Mouse (Mus musculus) thymus, postnatal 4 days (tissue): ENCODE measurements around the gene Apeh.
"Not testable (repeated sequence)": the region's sequence is repeated elsewhere in the genome, so short reads cannot be mapped to it uniquely, and the experiment has no call there.

ENCODE experiments used
- DNase-seq: peaks from one replicate; pipeline ENCODE4 v3.0.0; 2021

Apeh gene

GRCm38 (mm10) chr9:108094184-108094941 lies at the start of gene Apeh:
Gene Apeh, minus strand, starts transcription at chr9:108094606.
- peak; percentile 98 for DNase-seq

DNA sequence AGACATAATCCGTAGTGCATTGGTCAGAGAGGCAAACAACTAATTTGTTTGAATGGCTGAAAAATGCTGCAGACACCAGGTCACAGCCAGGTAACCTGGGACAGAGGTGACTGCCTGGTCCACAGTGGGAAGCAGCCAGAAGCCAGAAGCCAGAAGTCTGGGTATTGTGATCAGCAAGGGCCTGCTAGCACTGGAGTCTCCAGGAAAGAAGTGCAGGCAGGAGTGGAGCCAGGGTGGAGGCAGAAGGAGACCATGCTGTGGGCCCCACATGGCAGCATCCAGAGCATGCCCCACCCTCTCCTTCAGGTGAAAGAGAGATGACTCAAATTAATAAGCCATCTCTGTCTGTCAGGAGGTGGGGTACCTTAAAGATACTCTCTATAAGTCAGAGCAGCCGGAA lies 49.1 kb upstream of the Apeh start:
- DNase-seq = no peak

GRCm38 (mm10) chr9:108141387-108141786 lies 47.0 kb upstream of the Apeh start:
- no peak for DNase-seq

DNA sequence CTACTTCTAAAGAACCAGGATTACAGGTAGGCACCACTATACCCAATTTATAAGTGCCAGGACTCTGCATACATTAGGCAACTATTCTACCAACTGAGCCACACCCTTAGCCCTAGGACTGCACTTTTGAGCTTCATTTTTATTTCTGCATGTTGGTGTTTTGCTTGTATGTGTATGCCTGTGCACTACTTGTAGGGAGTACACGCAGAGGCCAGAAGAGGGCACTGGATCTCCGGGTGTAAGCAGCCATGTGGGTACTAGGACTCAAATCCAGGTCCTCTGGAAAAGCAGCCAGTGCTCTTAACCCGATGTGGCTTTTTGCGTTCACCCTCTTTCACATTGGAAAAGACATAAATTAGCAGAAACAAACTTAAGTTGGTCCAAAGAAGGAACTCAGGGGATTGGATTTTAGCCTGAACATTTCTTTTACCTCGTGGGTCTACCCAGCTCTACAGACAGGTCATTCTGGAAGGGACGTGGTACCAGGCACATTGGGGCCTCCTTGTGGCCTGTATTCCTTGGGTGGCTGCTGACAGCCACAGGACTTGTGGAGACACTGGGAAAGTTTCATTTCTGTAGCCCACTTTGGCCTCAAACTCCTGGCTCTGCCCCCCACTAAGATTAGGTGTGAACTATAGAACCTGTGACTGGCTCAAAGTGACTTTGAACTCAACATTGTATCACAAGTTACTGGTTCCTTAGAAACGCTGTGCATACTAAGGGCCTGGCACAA lies 45.7 kb upstream of the Apeh start:
- DNase-seq = peak; percentile 57

DNA sequence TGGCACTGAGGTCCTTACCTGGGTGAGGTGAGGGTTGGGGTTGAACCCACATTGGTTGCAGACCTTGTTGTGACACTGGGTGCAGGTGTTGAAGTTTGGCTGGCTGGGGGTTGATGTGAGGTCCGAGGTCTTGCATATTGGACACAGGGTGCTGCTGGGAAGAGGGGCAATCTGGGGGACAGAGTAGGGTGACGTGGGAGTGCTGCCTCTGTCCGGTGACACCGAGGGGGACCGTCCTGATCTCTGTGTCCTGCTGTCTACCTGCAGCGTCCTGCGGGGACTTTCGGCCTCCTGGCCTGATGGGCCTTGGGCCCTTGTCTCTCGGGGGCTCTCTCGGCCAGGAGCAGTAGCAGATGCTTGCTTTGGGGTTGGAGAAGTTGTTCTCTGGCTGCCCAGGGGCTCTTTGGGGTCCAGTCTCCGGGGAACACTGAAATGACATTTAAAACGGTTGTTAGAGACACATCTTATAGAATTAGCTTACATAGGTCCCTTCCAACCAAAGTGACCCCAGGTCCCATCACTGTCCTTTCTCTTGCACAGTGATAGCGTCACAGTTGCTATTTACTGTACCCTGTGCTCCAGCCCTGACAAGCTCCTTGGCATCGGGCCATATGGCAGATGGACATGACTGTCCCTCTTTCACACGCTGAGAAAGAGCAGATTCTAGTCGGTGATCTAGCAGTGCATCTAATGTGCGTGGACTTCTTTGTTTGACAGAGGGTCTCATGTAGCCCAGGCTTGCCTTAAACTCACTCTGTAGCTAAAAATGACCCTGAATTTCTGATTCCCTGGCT lies 45.0 kb upstream of the Apeh start:
- no peak for DNase-seq

DNA sequence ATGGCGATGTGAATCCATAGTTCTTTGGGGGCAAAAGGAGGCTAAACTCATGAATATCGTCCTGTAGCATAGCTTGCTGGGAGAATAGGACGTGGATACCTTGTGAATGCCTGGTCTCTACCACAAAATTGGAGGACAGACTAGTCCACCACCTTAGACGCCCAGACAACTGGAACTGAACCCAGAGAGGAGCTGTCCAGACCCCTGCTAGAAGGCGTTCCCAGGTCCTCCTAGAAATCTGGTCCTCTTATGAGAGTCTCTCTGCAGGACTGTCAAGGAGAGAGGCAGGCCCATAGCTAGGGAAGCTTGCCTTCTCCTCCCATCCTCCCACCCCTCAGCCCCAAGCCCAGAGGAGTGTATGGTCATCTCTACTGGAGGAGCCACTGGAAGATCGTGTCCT lies 43.7 kb upstream of the Apeh start:
- no peak for DNase-seq

DNA sequence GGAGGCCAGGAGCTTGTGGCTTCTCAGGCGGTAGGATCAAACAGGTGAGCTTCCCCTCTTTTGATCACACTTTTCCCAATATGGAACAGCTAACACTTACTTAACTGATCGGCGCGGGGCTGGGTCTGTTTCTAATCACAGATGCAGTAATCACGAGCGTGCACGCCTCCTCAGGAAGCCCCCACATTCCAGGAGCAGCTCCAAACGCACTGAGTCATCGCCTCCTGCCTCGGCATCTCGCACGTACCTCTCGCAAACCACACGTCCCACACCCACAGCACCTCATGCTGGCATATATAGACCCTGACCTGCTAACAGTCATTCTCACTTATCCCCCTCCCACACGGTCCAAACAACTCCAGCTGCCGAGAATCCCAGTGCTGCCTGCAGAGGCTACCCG lies 43.1 kb upstream of the Apeh start:
- no peak for DNase-seq

- no peak for DNase-seq
Measured at GRCm38 (mm10) chr9:108136930-108137462, 42.6 kb upstream of the Apeh start.

GRCm38 (mm10) chr9:108136225-108136624 lies 41.8 kb upstream of the Apeh start:
- DNase-seq = peak; percentile 63

DNA sequence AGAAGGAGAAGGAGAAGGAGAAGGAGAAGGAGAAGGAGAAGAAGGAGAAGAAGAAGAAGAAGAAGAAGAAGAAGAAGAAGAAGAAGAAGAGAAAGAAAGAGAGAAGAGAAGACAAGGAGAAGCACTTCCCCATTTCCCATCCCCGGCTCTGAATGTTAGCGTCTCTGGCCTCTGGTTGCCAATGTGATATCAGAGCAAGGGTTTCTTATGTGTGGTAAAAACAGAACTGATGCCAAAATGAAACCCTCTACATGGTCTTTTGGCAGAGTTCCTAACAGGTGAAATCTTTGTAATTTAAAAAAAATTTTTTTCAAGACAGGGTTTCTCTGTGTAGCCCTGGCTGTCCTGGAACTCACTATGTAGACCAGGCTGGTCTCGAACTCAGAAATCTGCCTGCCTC lies 41.3 kb upstream of the Apeh start:
- DNase-seq = not testable (repeated sequence)

DNA sequence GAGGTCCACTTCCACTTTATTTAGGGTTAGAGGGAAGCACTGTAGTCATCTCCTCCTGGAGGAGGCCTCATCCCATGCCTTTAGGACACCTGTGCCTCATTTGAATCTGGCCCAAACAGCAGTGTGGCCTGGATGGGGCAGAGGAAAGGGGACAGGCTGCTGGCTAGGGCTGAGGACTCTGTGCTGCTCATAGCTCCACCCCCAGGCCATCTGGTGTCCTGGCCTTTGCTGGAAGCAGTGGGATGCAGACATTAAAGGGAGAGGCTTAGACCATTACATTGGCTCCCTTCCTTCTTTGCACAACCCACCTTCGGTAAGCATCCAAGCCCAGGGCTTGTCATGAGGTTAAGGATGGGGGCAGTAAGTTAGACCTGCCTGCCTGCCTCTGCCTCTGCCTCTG lies 39.1 kb upstream of the Apeh start:
- DNase-seq = no peak

GRCm38 (mm10) chr9:108132373-108132772 lies 38.0 kb upstream of the Apeh start:
- no peak for DNase-seq

DNA sequence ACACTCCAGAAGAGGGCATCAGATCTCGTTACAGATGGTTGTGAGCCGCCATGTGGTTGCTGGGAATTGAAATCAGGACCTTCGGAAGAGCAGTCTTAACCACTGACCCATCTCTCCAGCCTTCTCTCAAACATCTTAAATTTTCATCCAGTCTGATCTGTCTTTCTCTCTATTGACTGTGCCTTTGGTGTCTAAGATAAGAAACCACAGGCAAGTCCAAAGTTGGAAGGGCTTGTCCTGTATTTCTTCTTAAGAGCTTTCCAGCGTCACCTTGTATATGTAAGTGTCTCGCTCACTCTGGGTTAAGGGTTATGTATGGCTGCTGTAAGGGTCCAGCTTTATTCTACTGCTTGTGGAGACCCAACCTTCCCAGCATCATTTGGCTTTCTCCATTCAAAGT lies 37.1 kb upstream of the Apeh start:
- DNase-seq = no peak

DNA sequence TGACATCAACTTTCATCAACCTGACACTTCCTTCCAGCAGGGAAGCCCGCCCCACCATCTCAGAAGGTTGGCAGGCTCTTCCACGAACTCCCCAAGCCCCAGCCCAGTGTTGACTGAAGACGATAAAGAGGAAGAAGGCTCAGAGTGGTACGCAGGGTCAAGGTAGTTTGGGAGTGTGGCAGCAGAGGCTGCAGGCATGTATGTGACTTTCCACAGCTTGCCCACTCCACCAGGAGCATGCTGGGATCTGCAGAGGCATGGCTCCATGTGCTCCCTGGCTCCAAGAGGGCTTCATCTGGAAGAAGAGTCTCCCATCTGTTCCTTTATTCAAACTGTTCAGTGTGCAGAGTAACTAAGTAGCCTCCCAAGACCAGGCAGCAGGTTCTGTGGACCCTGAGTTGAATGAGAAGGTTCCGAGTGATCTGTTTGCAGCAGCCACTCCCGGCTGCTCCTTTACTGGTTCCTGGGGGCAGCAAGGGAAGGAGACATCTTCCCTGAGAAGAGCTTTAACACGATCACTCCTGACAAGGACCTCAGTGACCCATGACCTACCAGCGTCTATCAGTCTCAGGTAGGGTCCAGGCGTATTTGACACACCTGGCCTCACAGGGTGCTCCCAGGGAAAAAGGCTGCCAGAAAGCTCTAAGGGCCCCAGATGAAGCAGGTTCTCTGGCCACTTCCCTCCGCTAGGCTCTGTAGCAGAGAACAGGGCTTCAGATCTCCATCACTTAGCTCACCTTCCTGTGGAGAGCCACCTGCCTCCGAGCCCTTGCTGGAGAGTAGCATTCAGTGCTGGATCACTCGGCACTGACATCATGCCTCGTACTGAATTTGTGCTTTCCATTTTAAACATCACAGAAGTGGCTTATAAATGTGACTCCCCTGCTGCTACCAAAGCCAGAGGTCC lies 34.9 kb upstream of the Apeh start:
- DNase-seq = no peak

- no peak for DNase-seq
Measured at GRCm38 (mm10) chr9:108128248-108128647, 33.8 kb upstream of the Apeh start.

GRCm38 (mm10) chr9:108126436-108127180 lies 32.2 kb upstream of the Apeh start:
- no peak for DNase-seq

GRCm38 (mm10) chr9:108125731-108126130 lies 31.3 kb upstream of the Apeh start:
- DNase-seq = no peak

DNA sequence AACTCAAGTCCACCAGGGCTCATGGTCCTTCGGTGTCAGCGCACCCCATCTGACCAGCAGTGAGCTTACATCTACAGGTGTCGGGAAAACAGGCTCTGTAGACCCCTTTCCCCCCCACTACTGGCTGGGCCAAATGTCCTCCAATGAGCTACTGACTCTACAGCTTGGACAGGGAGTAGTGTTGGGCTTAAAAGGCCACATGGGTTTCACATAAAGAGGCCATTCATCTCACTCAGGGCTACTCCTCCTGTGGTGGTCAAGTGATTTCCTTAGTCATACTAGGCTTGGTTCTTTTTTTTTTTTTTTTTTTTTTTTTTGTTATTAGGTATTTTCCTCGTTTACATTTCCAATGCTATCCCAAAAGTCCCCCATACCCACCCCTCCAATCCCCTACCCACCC lies 29.5 kb upstream of the Apeh start:
- DNase-seq = no peak

DNA sequence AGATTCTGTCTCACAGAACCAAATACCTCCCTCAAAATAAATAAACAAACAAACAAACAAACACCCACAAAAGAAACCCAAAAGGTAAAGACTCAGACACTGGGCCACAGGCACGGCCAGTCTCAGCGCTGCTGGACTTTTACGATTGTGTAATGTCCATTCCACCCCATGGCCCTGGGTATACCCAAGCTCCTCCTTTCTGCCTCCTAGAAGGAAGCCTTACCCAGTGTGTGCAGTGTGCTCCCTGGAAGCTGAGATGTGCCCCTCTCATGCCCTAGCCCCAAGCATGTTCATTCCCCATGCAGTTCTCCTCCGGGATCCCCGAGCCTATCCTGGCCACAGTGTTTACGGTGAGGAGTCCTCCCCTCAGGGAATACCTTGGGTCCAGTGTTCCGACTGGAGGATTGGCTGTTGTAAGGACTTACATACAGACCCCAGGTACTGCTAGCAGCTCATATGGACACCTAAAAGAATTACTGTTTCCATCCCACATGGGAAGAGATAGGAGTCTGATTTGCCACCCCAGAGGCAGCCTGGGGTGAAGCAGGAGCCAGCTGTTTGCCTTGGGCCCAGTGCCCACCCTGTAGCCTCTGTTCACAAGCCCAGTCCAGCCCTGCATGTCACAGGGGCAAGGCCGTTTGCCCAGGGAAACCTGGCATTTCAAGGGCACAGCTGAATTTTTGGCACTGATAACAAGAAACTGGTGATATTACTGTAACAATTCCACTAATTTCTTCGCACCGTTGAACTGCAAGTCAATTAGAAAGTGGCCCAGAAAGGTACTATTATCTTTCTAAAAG lies 27.0 kb upstream of the Apeh start:
- DNase-seq = no peak

DNA sequence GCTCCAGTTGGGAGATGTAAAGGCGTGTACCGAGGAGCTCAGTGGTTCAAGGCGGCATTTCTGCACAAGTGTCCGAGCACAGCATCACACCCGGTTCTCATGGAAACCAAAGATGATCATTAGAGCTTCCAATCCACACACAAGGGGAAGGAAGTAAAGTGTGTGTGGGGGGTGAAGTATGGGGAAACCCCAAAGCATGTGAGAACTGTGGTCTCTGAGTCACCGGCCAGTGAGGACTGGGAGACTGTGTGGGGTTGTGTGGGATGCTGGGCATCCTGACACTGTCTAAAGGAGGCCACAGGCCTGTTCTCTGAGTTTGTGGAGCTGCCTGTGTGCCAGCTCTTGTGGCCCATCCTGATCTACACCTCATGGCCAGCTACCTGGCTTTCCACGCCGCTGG lies 26.3 kb upstream of the Apeh start:
- no peak for DNase-seq
